Mouse (Mus musculus) myocyte (in vitro differentiated cells): Measurements from ENCODE around the gene Fbxo34.
A peak's percentile ranks its signal among the peaks of the same experiment; 100 is the strongest.

Source experiments
- CEBPB ChIP-seq: IDR thresholded peaks from 2 replicates; pipeline ENCODE4 v1.6.1; 2011; ENCODE audit warnings: mild to moderate bottlenecking, moderate library complexity; ENCODE audit not compliant: poor library complexity, insufficient read depth, severe bottlenecking
- MAX ChIP-seq: IDR thresholded peaks from one replicate; pipeline ENCODE4 v1.6.1; 2011; ENCODE audit warnings: low read depth, mild to moderate bottlenecking, control low read depth
- POLR2A ChIP-seq: IDR thresholded peaks from one replicate; pipeline ENCODE4 v1.6.1; 2011; ENCODE audit warnings: low read depth, mild to moderate bottlenecking, control low read depth, moderate library complexity; ENCODE audit not compliant: insufficient read length

DNA sequence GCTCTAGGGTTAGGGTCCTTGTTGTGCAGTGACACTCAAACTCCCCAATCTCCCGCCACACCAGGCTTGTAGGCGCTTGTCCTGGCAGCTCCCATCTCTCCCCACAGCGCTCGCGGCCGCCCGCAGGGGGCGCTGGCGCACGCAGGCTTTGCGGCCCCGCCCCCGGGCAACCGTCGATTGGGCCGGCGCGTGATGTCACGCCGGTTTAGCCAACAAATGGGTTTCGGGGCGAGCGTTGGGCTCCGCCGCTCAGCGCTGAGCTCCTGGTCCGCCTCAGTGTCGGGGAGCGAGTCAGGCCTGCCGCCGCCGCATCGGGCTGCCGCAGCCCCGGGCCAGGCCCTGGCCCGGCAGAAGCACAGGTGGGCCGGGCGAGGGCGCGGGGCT lies 22.1 kb downstream of the Fbxo34 start:
- TF ChIP-seq POLR2A (peak; percentile 90), MAX (no peak), CEBPB (no peak)
